Mouse (Mus musculus): ENCODE data around the gene Creg2.

- TF ChIP-seq CTCF (conservative IDR thresholded peaks at IDR 0.05; ENCODE audit: insufficient read depth, insufficient read length, low read depth, low read length) (no peak), POLR2A (IDR thresholded peaks at IDR 0.05; ENCODE audit: low read depth, low read length) (no peak)
Measured at GRCm38 (mm10) chr1:39644333-39644732, 6.9 kb downstream of the Creg2 start.

Data from kidney, adult 2 months (tissue).